Mouse (Mus musculus): ENCODE data around the gene 1700037H04Rik. TPM values are rescaled to one million over a fixed set of nuclear protein-coding genes. Genes with fewer than 3 reads are reported as not detected.
A peak's percentile ranks its signal among the peaks of the same experiment; 100 is the strongest.

Gene 1700037H04Rik
- total and polyA plus RNA-seq, 3 experiments, result 9.8 to 48.9 (median 11.3) TPM

DNA sequence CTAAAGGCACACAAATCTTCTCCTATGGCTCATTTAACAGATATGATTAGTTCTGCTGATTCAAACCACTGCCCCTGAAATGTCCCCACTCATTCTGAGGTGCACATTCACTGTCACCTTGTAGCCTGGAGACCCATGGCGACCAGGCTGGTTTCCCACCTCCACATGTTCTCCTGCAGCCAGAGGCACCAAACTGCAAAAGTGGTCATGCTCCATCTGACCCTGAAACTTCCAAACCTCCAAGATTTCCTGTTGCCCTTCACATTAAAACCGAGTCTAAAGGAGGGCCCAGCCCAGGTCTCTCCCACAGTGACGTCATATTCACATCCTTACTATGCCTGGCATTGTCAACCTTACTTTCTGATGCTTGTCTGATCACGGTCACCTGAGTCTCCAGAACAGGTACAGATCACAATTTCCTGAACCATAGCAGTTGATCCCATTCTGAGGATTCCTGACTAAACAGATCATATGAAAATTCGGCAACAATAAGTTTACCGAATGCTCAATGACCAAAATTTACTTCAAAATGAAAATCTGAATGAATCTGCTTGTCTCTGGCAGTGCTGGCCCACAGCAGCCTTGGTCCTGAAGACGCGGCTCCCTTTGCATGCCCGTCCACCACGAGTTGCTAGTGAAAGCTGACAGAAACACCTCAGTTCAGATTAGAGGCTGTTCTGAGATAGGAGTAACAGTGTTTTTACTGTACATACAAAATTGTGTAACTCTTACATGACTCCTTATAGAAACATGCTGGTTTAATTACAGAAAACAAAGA is 27.6 kb downstream of the 1700037H04Rik start:
- intact Hi-C loops (cut with DNase I), result no loop called here
- TF ChIP-seq POLR2A (IDR thresholded peaks at IDR 0.05; ENCODE audit: insufficient read depth, low read depth, low read length) (no peak), CTCF (IDR thresholded peaks at IDR 0.05) (no peak), EP300 (IDR thresholded peaks at IDR 0.05; ENCODE audit: insufficient read depth, low read depth, low read length) (no peak)
- WGBS, result 59% methylated on average over 10 of the region's 10 CpGs
- H3K9ac ChIP-seq (ENCODE audit: low read depth, low read length), result no peak overlapping the region
- peak overlapping the region; percentile 12; the same call in 1 of the 2 replicates for H3K4me3 ChIP-seq
- H3K27ac ChIP-seq, result peak overlapping the region; percentile 75
- H3K36me3 ChIP-seq (ENCODE audit: control insufficient read depth, insufficient read depth, low read length), result peaks cover 28% of the 10 kb centered on the region
- peaks cover 24% of the 10 kb centered on the region for H3K4me1 ChIP-seq (ENCODE audit: control insufficient read depth, insufficient read depth, low read length)
- H3K79me2 ChIP-seq (replicated peaks; ENCODE audit: control insufficient read depth, insufficient read depth, low read length), result no peaks in the 10 kb centered on the region
- no peaks in the 10 kb centered on the region for H3K27me3 ChIP-seq (ENCODE audit: control insufficient read depth, insufficient read depth, low read length)
- DNase-seq, result peak in 1 of 2 experiments; percentile 2

- TF ChIP-seq CTCF (IDR thresholded peaks at IDR 0.05) (no peak), POLR2A (IDR thresholded peaks at IDR 0.05; ENCODE audit: insufficient read depth, low read depth, low read length) (no peak), EP300 (IDR thresholded peaks at IDR 0.05; ENCODE audit: insufficient read depth, low read depth, low read length) (no peak)
- no peak for DNase-seq
- 82% methylated on average over 2 of the region's 2 CpGs for WGBS
- intact Hi-C loops (cut with DNase I), result no loop called here
- H3K9ac ChIP-seq (ENCODE audit: low read depth, low read length), result no peak overlapping the region
- H3K4me1 ChIP-seq (ENCODE audit: control insufficient read depth, insufficient read depth, low read length), result peaks cover 30% of the 10 kb centered on the region
- H3K36me3 ChIP-seq (ENCODE audit: control insufficient read depth, insufficient read depth, low read length), result peaks cover 21% of the 10 kb centered on the region
- peak overlapping the region; percentile 75 for H3K27ac ChIP-seq
- no peaks in the 10 kb centered on the region for H3K79me2 ChIP-seq (replicated peaks; ENCODE audit: control insufficient read depth, insufficient read depth, low read length)
- no peaks in the 10 kb centered on the region for H3K27me3 ChIP-seq (ENCODE audit: control insufficient read depth, insufficient read depth, low read length)
- H3K4me3 ChIP-seq, result no peak overlapping the region; the same call in 1 of the 2 replicates
Observed at GRCm38 (mm10) chr2:131130849-131131248, 29.0 kb downstream of the 1700037H04Rik start.

DNA sequence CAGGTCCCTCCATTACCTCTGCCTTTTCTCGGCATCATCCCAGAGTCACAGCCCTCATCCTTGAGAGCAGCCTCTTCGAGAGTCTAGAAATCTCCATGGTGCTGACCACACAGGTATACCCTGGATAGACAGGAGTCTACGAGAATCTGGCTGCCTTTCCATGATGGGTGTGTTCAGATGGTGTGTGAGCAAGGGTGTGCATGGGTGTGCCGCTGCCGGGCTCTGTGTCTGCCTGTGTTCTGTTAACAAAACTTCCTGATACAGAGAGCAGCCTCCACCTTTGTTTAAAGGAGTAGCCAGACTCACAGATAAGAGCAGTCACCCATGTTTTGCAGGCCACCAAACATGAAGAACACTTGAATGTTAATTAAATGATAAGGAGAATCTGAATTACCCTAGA is 30.0 kb downstream of the 1700037H04Rik start:
- peaks cover 18% of the 10 kb centered on the region for H3K36me3 ChIP-seq (ENCODE audit: control insufficient read depth, insufficient read depth, low read length)
- intact Hi-C loops (cut with DNase I), result no loop called here
- no peaks in the 10 kb centered on the region for H3K79me2 ChIP-seq (replicated peaks; ENCODE audit: control insufficient read depth, insufficient read depth, low read length)
- peak overlapping the region; percentile 30; the same call in 1 of the 2 replicates for H3K9ac ChIP-seq (ENCODE audit: low read depth, low read length)
- peaks cover 26% of the 10 kb centered on the region for H3K4me1 ChIP-seq (ENCODE audit: control insufficient read depth, insufficient read depth, low read length)
- H3K4me3 ChIP-seq, result peak overlapping the region; percentile 81
- 46% methylated on average over 5 of the region's 5 CpGs for WGBS
- peak overlapping the region; percentile 97 for H3K27ac ChIP-seq
- peak; percentile 59 for TF ChIP-seq POLR2A (IDR thresholded peaks at IDR 0.05; ENCODE audit: insufficient read depth, low read depth, low read length)
- no peak for TF ChIP-seq EP300 (IDR thresholded peaks at IDR 0.05; ENCODE audit: insufficient read depth, low read depth, low read length)
- H3K27me3 ChIP-seq (ENCODE audit: control insufficient read depth, insufficient read depth, low read length), result no peaks in the 10 kb centered on the region
- DNase-seq, result peak; percentile 54 to 55

DNA sequence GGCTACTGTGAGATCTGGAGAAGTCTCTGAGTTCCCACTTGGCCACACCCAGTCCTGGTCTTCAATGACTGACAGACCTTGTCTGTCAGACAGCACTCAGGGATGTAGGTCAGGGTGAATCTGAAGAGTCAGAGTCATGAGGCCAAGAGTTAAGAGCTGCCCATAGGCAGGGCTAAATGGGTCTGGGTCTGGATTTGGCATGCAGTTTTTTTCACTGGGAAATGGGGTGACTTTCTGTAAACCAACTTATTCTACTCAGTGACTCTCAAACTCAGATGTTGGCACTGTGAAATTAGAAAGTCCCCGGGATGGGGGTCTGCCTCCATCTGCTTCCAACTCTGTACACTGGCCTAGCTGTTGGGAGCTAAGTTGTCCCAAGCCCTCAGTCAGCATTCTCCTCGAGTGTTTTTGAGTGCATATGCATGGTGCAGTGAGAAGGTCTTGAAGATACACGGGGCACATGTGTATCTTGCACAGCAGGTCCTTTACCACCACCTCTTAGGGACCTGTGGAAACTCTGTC is 31.2 kb downstream of the 1700037H04Rik start:
- intact Hi-C loops (cut with DNase I), result no loop called here
- H3K27ac ChIP-seq, result peak overlapping the region; percentile 97
- H3K79me2 ChIP-seq (replicated peaks; ENCODE audit: control insufficient read depth, insufficient read depth, low read length), result no peaks in the 10 kb centered on the region
- peaks cover 24% of the 10 kb centered on the region for H3K4me1 ChIP-seq (ENCODE audit: control insufficient read depth, insufficient read depth, low read length)
- H3K4me3 ChIP-seq, result peak overlapping the region; percentile 81
- peak in 1 of 2 experiments; percentile 31 for DNase-seq
- H3K36me3 ChIP-seq (ENCODE audit: control insufficient read depth, insufficient read depth, low read length), result peaks cover 10% of the 10 kb centered on the region
- H3K27me3 ChIP-seq (ENCODE audit: control insufficient read depth, insufficient read depth, low read length), result no peaks in the 10 kb centered on the region
- peak overlapping the region; percentile 75 for H3K9ac ChIP-seq (ENCODE audit: low read depth, low read length)
- TF ChIP-seq CTCF (IDR thresholded peaks at IDR 0.05) (no peak), EP300 (IDR thresholded peaks at IDR 0.05; ENCODE audit: insufficient read depth, low read depth, low read length) (no peak), POLR2A (IDR thresholded peaks at IDR 0.05; ENCODE audit: insufficient read depth, low read depth, low read length) (no peak)
- 48% methylated on average over 3 of the region's 3 CpGs for WGBS

GRCm38 (mm10) chr2:131128211-131128610 is 31.7 kb downstream of the 1700037H04Rik start:
- TF ChIP-seq CTCF (IDR thresholded peaks at IDR 0.05) (no peak), POLR2A (IDR thresholded peaks at IDR 0.05; ENCODE audit: insufficient read depth, low read depth, low read length) (peak; percentile 66), EP300 (IDR thresholded peaks at IDR 0.05; ENCODE audit: insufficient read depth, low read depth, low read length) (no peak)
- no peaks in the 10 kb centered on the region for H3K27me3 ChIP-seq (ENCODE audit: control insufficient read depth, insufficient read depth, low read length)
- intact Hi-C loops (cut with DNase I), result no loop called here
- peak overlapping the region; percentile 81 for H3K4me3 ChIP-seq
- 49% methylated on average over 5 of the region's 5 CpGs for WGBS
- peak overlapping the region; percentile 97 for H3K27ac ChIP-seq
- H3K36me3 ChIP-seq (ENCODE audit: control insufficient read depth, insufficient read depth, low read length), result peaks cover 6% of the 10 kb centered on the region; the same call in 1 of the 2 replicates
- peaks cover 24% of the 10 kb centered on the region for H3K4me1 ChIP-seq (ENCODE audit: control insufficient read depth, insufficient read depth, low read length)
- H3K9ac ChIP-seq (ENCODE audit: low read depth, low read length), result peak overlapping the region; percentile 75
- peak; percentile 55 to 62 for DNase-seq
- H3K79me2 ChIP-seq (replicated peaks; ENCODE audit: control insufficient read depth, insufficient read depth, low read length), result no peaks in the 10 kb centered on the region

All from heart, adult 2 months (tissue).